Mouse (Mus musculus): ENCODE data around the gene Gm20388.

- TF ChIP-seq GATA1 (IDR thresholded peaks at IDR 0.05; ENCODE audit: low read length) (no peak), TAL1 (IDR thresholded peaks at IDR 0.05; ENCODE audit: low read length) (no peak)
These were observed 2769.5 kb downstream of the Gm20388 start for GRCm38 (mm10) chr8:122680171-122680570.

Measured in erythroblast, embryonic 14.5 days (primary cell).